Mouse (Mus musculus) mouse embryonic stem cell (cell line): Measurements from ENCODE around the gene Sept9.

Experiments used
- in situ Hi-C, 2 experiments: fragments of 300-500 bp; cut with MboI; formaldehyde crosslinking; loops; 1 replicate in 1 of 2; 3 replicates in 1 of 2; pipeline ENCODE4 v1.14.3; 2019 to 2020; ENCODE audit warnings: low sequenced_read_pairs in 2 of 2, low pct_unique_long_range_greater_than_20kb in 1 of 2, mixed read lengths in 1 of 2; ENCODE audit not compliant: unreplicated experiment in 1 of 2

The Sept9 gene

GRCm38 (mm10) chr11:117360561-117360960, 161.1 kb downstream of the Sept9 start:
- in situ Hi-C loops, result loop anchor here in 1 of 2 experiments (25.0 kb wide), 1 partner anchor 298 kb away; no protein-coding TSS in a partner anchor

- in situ Hi-C loops, result loop anchor here in 1 of 2 experiments (25.0 kb wide), 1 partner anchor 300 kb away; no protein-coding TSS in a partner anchor
These were observed 162.8 kb downstream of the Sept9 start for GRCm38 (mm10) chr11:117362307-117362706.

DNA sequence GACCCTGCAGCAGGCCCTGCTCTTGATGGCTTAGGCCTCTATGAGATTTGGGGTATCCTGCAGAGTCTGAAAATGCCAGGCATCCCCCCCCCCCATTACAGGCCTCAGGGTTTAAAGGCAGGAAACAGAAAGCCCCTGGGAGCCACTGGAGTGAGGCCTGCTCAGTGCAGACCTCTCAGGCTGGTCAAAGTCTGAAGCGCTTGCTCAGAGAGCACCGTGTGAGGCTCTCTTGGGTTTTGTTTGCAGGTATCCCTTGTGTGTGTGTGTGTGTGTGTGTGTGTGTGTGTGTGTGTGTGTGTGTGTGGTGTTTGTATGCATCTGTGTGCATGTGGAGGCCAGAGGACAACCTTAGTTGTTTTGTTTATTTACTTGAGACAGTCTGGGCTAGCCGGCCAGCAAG, 164.5 kb downstream of the Sept9 start:
- in situ Hi-C loops, result loop anchor here in 1 of 2 experiments (25.0 kb wide), 1 partner anchor 302 kb away; no protein-coding TSS in a partner anchor

- in situ Hi-C loops, result loop anchor here in 1 of 2 experiments (25.0 kb wide), 1 partner anchor 304 kb away; no protein-coding TSS in a partner anchor
These were observed 167.0 kb downstream of the Sept9 start for GRCm38 (mm10) chr11:117366426-117366825.

- in situ Hi-C loops, result loop anchor here in 1 of 2 experiments (25.0 kb wide), 1 partner anchor 305 kb away; no protein-coding TSS in a partner anchor
These were observed 167.4 kb downstream of the Sept9 start for GRCm38 (mm10) chr11:117366861-117367357.

DNA sequence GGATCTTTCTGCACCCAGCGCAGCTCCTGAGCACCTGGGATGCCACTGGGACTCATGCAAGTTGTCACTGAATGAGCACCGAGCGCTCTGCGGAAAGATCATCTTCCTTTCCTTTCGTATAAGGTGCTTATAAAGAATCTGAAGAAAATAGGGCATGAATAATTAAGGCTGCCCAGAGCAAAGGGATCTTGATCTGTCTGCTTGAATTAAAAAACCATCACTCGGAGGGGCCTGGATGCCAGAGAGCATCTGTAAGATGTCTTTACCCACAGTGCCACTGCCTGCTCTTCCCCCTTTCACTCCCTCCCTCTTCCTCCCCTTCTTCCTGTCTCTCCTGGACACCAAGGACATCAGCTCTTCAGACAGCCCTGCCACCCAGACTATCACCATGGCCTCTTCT, 168.5 kb downstream of the Sept9 start:
- in situ Hi-C loops, result loop anchor here in 1 of 2 experiments (25.0 kb wide), 1 partner anchor 306 kb away; no protein-coding TSS in a partner anchor

GRCm38 (mm10) chr11:117369347-117369746, 169.9 kb downstream of the Sept9 start:
- in situ Hi-C loops, result loop anchor here in 1 of 2 experiments (25.0 kb wide), 1 partner anchor 307 kb away; no protein-coding TSS in a partner anchor

DNA sequence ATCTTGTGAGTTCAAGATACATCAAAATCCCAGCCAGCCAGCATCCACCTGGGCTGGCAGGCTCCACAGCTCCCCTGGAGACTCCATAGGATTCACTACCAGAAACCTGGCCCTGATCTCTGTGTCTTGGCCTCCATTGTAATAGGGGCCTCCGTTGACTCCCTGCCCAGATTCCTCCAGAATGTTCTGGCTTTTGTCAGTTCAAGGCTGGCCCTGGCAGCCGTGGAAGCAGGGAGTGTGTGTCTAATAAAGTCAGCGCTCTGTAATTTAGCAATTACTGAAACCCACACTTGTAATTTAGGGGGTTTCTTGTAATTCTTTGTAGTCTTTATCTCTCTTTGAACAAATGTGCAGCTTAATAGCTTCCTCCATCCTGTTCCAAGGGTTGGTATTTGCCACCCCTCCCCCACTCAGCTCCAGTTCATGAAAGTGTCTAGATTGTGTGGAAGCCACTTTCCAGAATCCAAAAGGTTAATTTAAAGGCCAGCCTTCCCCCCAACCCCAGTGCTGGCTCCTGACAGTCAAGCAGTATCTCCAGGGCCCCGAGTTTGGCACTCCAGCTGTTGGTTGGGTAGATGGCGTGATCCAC, 170.9 kb downstream of the Sept9 start:
- in situ Hi-C loops, result loop anchor here in 1 of 2 experiments (25.0 kb wide), 1 partner anchor 308 kb away; no protein-coding TSS in a partner anchor

- in situ Hi-C loops, result loop anchor here in 1 of 2 experiments (25.0 kb wide), 1 partner anchor 310 kb away; no protein-coding TSS in a partner anchor
These were observed 173.1 kb downstream of the Sept9 start for GRCm38 (mm10) chr11:117372537-117372936.

- in situ Hi-C loops, result loop anchor here in 1 of 2 experiments (25.0 kb wide), 1 partner anchor 311 kb away; no protein-coding TSS in a partner anchor
These were observed 173.7 kb downstream of the Sept9 start for GRCm38 (mm10) chr11:117373195-117373594.

DNA sequence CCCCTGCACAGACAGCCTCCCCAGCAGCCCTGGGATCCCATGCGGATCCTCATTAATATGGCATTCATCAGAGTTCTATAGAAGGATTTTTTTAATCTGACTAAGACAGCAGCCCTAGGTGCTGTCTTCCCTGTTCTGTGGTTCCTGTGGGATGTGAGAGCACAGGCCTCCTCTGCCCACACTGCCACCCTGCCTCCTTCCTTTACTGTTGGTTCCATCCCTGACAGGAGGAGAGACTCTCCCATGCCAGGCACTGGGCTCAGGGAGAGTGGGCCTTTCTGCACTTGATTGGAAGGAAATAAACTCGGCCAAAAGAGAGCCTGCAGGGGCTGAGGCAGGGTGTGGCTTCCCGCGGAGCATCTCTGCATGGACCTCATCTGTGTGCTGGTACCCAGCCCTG, 174.4 kb downstream of the Sept9 start:
- in situ Hi-C loops, result loop anchor here in 1 of 2 experiments (25.0 kb wide), 1 partner anchor 312 kb away; no protein-coding TSS in a partner anchor

DNA sequence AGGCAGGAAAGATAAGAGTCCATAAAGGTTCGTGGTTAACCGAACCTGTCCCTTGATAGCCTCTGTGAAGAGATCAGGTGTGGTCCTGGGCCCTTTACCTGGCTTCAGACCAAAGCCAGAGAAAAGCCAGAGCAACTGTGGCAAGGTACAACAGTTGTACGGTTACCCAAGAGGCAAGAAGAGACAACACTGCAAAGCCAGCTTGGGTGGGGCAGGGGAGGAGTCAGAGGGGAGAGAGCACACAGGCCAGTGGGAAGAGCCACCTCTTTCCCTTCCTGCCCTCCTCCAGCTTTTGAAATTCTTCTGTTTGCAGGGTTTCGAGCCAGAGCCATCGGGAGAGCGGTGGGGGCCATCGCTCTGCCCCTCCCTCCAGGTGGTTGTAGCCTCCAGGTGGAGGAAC, 174.8 kb downstream of the Sept9 start:
- in situ Hi-C loops, result loop anchor here in 1 of 2 experiments (25.0 kb wide), 1 partner anchor 312 kb away; no protein-coding TSS in a partner anchor

- in situ Hi-C loops, result loop anchor here in 1 of 2 experiments (25.0 kb wide), 1 partner anchor 408 kb away; the partner anchor contains the start of genes 6030468B19Rik, Tmc6 and Tmc8
These were observed 180.3 kb downstream of the Sept9 start for GRCm38 (mm10) chr11:117379774-117380173.

- in situ Hi-C loops, result loop anchor here in 1 of 2 experiments (25.0 kb wide), 1 partner anchor 403 kb away; the partner anchor contains the start of genes 6030468B19Rik, Tmc6 and Tmc8
These were observed 184.8 kb downstream of the Sept9 start for GRCm38 (mm10) chr11:117384235-117384634.

GRCm38 (mm10) chr11:117384897-117385296, 185.4 kb downstream of the Sept9 start:
- in situ Hi-C loops, result loop anchor here in 1 of 2 experiments (25.0 kb wide), 1 partner anchor 402 kb away; the partner anchor contains the start of genes 6030468B19Rik, Tmc6 and Tmc8

GRCm38 (mm10) chr11:117385331-117386103, 186.1 kb downstream of the Sept9 start:
- in situ Hi-C loops, result loop anchor here in 1 of 2 experiments (25.0 kb wide), 1 partner anchor 402 kb away; the partner anchor contains the start of genes 6030468B19Rik, Tmc6 and Tmc8

DNA sequence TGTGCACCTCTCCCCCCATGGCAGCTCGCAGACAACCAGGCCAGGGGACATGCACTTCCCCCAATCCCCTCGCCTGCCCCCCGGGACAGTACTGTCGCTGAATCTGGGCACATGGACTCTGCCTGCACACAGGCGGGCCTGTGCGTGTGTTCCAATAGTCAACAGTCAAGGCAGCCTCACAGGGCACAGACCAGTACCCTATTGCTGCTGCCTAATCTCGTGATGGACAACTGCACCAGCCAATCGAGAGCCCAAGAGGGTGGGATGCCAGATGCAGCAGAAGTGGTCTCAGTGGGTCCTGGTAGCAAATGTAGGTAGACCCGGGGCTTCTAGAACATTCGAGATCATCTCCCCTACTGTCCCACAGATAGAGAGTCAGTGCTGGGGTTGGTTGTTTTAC, 187.8 kb downstream of the Sept9 start:
- in situ Hi-C loops, result loop anchor here in 1 of 2 experiments (25.0 kb wide), 1 partner anchor 400 kb away; the partner anchor contains the start of genes 6030468B19Rik, Tmc6 and Tmc8

DNA sequence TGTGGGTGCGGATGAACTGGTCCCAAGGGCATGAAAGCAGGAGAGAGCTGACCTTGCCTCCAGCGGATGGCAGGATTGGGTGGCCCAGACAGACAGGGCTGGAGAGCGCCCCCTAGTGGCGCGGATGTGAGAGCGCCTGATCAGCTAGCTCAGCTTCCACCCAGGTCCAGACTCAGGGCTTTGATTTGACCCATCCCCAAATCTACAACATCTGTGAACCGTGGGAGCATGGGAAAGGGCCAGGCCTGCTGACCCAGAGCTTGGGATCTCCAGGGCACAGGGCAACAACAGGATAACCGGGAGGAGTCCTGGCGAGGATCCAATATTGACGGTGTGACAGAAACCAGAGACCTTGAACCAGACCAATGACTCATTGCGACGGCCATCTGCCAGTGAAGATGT, 190.5 kb downstream of the Sept9 start:
- in situ Hi-C loops, result loop anchor here in 1 of 2 experiments (25.0 kb wide), 1 partner anchor 397 kb away; the partner anchor contains the start of genes 6030468B19Rik, Tmc6 and Tmc8
